Mouse (Mus musculus) gastrocnemius, adult 18-20 months (tissue): ENCODE measurements around the gene Cmc2. TPM values are rescaled to one million over a fixed set of nuclear protein-coding genes. Genes with fewer than 3 reads are reported as not detected.

ENCODE experiments used
- DNase-seq: peaks from one replicate; pipeline ENCODE4 v3.0.0; 2021; ENCODE audit warnings: low spot score
- long read RNA-seq, 2 experiments: library from polyadenylated mRNA; stranded (forward); transcript quantifications; one replicate each; pipeline ENCODE4 v2.0.0; 2021
- total RNA-seq, 2 experiments: library from RNA; stranded (reverse); gene quantifications; 2 replicates each; pipeline ENCODE4 v1.2.3; 2021

Cmc2 gene
- 10 to 100 TPM; 25.8 to 28.3 TPM for total RNA-seq
- long read RNA-seq, experiment 1, transcript Cmc2-205 (4 exons, 1,459 nt): major isoform, 23 of 32 reads
- long read RNA-seq, experiment 1, partial matches to known transcripts: 0 of 32 reads
- long read RNA-seq, experiment 1, other reads (novel, unspliced or antisense): 3 of 32 reads
- long read RNA-seq, experiment 2, transcript Cmc2-205 (4 exons, 1,459 nt): major isoform, 8 of 14 reads
- long read RNA-seq, experiment 2, partial matches to known transcripts: 0 of 14 reads
- long read RNA-seq, experiment 2, other reads (novel, unspliced or antisense): 3 of 14 reads

- peak; percentile 91 for DNase-seq
Measured at GRCm38 (mm10) chr8:116921337-116922059, at the start of gene Cmc2, which contains the start of gene Cenpn. Gene Cmc2, minus strand, starts transcription at chr8:116921455. Gene Cenpn, plus strand, starts transcription at chr8:116921730.

GRCm38 (mm10) chr8:116969531-116969930 lies 48.3 kb upstream of the Cmc2 start:
- no peak for DNase-seq

DNA sequence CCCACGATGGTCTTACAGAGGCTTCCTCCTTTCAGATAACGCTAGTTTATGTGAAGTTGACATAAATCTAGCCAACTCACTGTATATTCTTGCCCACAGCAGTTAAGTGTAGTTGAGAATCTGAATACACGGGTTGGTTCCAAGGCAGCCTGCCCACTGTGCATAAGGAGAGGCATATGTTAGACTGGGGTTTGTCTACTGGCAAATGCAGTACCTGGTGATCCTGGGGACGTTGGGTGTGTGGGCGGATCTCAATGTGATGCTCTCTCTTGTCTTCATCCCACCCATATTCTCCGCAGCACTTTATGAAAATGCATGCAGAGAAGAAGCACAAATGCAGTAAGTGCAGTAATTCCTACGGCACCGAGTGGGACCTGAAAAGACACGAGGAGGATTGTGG lies 33.2 kb upstream of the Cmc2 start:
- no peak for DNase-seq

GRCm38 (mm10) chr8:116952428-116952827 lies 31.2 kb upstream of the Cmc2 start:
- no peak for DNase-seq

DNA sequence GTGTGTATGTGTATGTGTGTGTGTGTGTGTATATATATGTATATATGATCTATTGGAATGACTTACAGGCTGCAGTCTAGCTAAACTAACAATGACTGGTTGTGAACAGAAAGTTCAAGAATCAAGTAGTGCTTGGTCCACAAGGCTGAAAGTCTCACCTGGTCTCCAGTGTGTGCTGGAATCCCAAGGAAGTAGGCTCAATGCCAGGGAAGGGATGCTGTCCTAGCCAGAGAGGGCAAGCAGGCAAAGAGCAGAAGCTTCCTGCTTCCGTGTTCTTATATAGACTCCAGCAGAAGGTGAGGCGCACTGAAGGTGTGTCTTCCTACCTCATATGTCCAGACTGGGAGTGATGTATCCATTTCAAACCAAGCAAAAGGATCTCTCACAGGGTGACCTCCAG lies 30.5 kb upstream of the Cmc2 start:
- DNase-seq: no peak

GRCm38 (mm10) chr8:116951369-116951768 lies 30.1 kb upstream of the Cmc2 start:
- DNase-seq: no peak

- no peak for DNase-seq
Measured at GRCm38 (mm10) chr8:116947589-116947988, 26.3 kb upstream of the Cmc2 start.

DNA sequence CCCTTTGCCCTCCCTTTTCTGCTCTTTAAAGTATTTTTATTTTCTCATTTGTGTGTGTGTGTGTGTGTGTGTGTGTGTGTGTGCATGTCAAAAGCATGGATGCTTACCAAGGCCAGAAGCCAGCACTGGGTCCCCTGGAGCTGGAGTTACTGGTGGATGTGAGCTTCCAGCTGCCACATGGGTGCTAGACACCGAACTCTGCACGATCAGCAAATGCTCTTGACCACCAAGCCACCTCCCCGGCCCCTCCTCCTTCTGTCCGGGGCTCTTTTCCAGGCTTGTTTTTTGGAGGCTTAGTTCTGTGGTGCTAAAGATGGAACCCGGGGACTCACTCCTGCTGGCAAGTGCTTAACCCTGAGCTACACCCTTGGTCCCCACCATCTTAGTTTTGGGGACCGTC lies 25.6 kb upstream of the Cmc2 start:
- DNase-seq: no peak

DNA sequence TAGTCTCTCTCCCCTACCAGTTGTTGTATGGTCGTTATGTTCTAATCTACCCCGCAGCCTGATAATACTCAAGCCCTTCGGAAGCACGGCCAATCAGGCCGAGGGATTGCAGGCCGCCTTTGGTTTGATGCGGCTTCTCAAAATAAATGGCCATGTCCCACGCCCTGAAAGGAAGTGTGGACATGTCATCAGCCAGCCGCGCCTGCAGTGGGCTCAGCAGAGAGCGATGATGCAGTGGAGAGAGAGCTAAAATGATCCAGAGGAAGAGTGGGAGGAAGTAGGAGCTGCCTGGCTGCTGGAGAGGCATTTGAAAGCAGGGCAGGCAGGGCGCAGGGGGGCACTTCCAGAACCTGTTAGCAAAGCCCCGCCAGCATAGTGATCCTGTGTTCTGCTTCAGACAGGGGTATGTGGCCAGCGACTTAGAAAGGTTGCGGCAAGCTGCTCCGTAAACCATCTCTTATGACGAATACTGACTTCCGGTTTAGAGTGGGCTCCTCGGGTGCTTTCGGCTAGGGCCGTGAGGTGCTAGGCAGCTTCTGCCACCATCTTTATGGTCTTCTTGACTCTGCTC lies 25.1 kb upstream of the Cmc2 start:
- no peak for DNase-seq

DNA sequence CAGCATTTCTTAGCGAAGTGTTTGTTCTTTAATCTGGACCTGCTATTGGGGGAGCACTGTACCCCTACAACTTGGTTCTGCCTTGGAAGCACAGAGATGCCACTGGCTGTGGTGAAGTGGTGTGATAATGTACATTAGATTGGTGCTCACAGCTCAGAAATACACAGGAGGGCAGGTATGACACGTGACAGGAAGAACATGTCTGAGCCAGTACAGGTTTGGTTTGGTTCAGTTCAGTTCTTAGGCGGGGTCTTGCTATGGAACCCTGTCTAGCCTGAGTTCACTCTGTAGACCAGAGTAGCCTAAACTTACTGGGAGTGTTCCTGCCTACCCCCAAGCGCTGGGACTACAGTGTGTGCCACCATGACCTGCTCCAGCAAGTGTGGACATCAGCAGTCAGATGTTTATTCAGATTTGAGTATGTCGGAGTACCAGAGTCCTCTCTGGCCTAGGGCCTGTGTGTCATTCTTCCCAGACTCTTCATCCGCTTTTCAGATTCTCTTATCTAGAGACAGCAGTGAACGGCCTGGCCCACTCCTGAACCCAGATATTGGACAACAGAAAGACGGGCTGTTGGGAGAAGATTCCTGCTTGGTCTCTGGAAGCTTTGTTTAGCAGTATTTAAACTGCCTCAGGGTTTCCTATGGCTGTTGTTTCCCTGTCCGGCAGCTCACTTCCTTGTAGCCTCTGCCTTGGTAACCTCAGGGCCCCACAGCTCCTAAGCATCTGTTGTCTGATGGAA lies 24.1 kb upstream of the Cmc2 start:
- no peak for DNase-seq

DNA sequence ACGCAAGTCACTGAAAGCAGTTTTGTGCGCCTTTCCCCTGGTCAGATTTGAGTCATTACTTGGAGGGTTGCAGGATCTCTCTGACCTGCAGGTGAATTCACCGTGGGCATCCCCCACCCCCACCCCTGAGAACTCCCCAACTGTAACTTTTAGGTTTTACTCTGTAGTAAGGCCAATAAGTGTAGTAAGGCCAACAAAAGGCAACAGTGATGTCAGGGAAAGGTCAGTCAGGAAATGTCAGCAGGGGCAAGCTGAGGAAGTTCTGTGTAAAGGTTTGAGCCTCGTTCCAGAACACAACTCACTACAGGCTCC lies 23.1 kb upstream of the Cmc2 start:
- DNase-seq: no peak

GRCm38 (mm10) chr8:116943555-116944384 lies 22.5 kb upstream of the Cmc2 start:
- no peak for DNase-seq

GRCm38 (mm10) chr8:116943161-116943554 lies 21.9 kb upstream of the Cmc2 start, which contains the start of gene Atmin:
Gene Atmin, plus strand, starts transcription at chr8:116943393.
- DNase-seq: peak; percentile 74

GRCm38 (mm10) chr8:116942284-116943058 lies 21.2 kb upstream of the Cmc2 start:
- no peak for DNase-seq

- no peak for DNase-seq
Measured at GRCm38 (mm10) chr8:116935506-116935905, 14.3 kb upstream of the Cmc2 start.

GRCm38 (mm10) chr8:116934976-116935375 lies 13.7 kb upstream of the Cmc2 start:
- no peak for DNase-seq

DNA sequence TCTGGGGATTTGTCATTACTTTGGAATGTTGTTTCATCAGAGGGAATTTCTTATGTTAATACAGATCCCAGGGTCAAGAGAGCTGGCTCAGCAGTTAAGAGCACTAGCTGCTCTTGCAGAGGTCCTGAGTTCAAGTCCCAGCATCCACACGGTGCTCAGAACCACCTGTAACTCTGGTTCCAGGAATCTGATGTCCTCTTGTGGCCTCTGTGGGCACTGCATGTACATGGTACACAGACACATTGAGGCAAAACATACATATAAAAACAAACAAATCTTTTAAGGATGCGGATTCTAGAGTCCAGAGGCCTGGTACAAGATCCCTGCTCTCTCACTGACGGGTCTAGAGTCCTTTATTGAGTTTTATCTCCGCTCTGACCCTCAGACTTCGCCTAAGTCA lies 7.3 kb upstream of the Cmc2 start:
- DNase-seq: no peak

DNA sequence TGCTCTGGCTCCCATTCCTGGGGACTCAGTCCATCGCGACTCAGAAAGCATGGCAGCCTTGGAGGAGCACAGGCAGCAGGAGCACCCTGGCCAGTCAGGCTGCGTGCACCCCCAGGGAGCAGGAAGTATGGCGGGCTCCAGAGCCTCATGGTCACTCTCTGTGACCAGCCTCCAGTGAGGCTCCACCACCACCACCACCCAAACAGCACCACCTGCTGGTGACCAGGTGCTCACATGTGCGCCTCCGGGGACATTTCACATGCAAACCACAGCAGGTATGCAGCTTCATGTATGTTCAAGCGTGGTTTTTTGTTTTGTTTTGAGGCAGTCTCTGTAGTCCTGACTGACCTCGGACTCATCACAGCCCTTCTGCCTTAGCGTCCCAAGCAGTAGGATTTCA lies 6.6 kb upstream of the Cmc2 start:
- peak; percentile 22 for DNase-seq

DNA sequence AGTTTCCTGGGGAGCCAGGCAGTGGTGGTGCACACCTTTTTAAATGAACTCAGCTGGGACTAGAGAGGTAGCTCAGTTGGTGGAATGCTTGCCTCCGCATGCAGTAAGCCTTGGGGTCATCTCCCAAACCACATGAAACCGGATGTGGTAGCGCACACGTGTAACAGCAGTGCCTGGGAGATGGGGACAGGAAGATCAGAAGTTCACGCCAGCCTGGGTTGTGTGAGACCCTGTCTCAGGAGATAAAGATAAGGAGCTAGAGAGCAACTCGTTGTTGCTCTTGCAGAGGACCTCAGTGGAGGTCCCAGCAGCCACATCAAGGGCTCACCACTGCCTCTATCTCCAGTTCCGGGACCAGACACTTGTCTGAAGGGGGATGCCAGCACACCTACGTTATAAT lies 2.3 kb upstream of the Cmc2 start:
- no peak for DNase-seq

DNA sequence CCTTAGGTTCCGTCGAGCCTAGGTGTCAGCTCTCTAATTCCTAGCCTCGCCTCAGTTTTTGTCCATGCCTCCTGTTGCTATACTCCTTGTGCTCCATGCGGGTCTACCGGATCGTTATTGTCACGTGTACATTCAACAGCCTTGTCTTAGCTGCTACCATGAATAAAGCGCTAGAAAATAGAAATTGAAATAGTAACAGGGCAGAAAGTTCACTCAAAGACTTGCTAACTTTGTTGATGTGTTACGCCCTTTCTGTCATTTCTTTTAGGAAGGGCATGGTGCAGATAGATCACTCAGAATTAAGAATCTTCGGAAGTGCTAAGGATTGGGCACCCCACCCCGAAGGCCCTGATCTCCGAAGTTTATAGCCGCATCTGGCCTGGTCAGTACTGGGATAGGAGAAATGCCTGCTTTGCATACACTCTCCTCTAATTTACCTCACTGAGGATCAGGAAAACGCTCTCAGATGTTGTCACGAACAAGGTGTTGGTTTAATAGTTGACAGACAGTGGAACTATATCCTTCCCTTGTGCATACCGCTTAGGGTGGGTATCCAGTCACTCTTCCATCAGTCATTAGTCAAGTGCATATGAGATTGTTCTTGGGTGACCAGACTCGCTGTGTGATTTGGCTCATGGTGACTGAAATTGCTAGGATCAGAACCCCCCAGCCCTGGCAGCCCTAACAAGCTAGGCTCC lies 954 bp upstream of the Cmc2 start:
- DNase-seq: no peak
